Mouse (Mus musculus) heart, embryonic 13.5 days (tissue): Measurements from ENCODE around the gene Tle2. TPM values are rescaled to one million over a fixed set of nuclear protein-coding genes. Genes with fewer than 3 reads are reported as not detected.
A peak's percentile ranks its signal among the peaks of the same experiment; 100 is the strongest.

Experiments
- ATAC-seq: fragments of 200-750 bp; cut with Nextera tagmentation; 2 replicates; pipeline ENCODE4 v1.8.0; 2017; ENCODE audit warnings: moderate TSS enrichment; ENCODE audit not compliant: insufficient number of reproducible peaks, low FRiP score, low TSS enrichment; ENCODE audit errors: extremely low read depth
- H3K27ac ChIP-seq: fragments of 300-500 bp; sonication (generic); replicated peaks from 2 replicates; pipeline ENCODE4 v1.5.1; 2015; ENCODE audit warnings: moderate library complexity, mild to moderate bottlenecking, inconsistent platforms
- H3K27me3 ChIP-seq: fragments of 300-500 bp; sonication (generic); replicated peaks from 2 replicates; pipeline ENCODE4 v1.6.1; 2015; ENCODE audit warnings: mild to moderate bottlenecking, inconsistent platforms
- H3K36me3 ChIP-seq: fragments of 300-500 bp; sonication (generic); 2 replicates; pipeline ENCODE4 v1.6.1; 2015; ENCODE audit warnings: mild to moderate bottlenecking, inconsistent platforms
- H3K4me1 ChIP-seq: fragments of 300-500 bp; sonication (generic); 2 replicates; pipeline ENCODE4 v1.6.1; 2015; ENCODE audit warnings: inconsistent platforms
- H3K4me2 ChIP-seq: fragments of 300-500 bp; sonication (generic); 2 replicates; pipeline ENCODE4 v1.6.1; 2015; ENCODE audit warnings: inconsistent platforms, mild to moderate bottlenecking, moderate library complexity
- H3K4me3 ChIP-seq: fragments of 300-500 bp; sonication (generic); 2 replicates; pipeline ENCODE4 v1.5.1; 2015; ENCODE audit warnings: moderate library complexity, mild to moderate bottlenecking, inconsistent platforms
- H3K9ac ChIP-seq: fragments of 300-500 bp; sonication (generic); 2 replicates; pipeline ENCODE4 v1.6.1; 2015; ENCODE audit warnings: inconsistent platforms, mild to moderate bottlenecking, moderate library complexity
- H3K9me3 ChIP-seq: fragments of 300-500 bp; sonication (generic); 2 replicates; pipeline ENCODE4 v1.6.1; 2016; ENCODE audit warnings: inconsistent platforms
- WGBS: fragments of 180-500 bp; shearing (Covaris S2); methylation state at CpG from one replicate; pipeline ENCODE4 v1.1.7; 2015; ENCODE audit warnings: mixed read lengths; 5-methylcytosine and 5-hydroxymethylcytosine counted together
- polyA plus RNA-seq: library from polyadenylated mRNA; unstranded; fragments of >200 nt; fragmentation: Nextera tagmentation; extraction: Ambion mirVana; gene quantifications from 2 replicates; pipeline ENCODE4 v1.2.1, GENCODE M21; 2015

The Tle2 gene
- polyA plus RNA-seq, 1 experiment from 2014 or later: 23.4 TPM

GRCm38 (mm10) chr10:81580441-81581070 lies 6.2 kb downstream of the Tle2 start:
- no peak for ATAC-seq
- peaks cover 27% of the 10 kb centered on the region; the same call in 1 of the 2 replicates for H3K27me3 ChIP-seq
- H3K4me1 ChIP-seq: peaks cover 20% of the 10 kb centered on the region
- no peak overlapping the region for H3K27ac ChIP-seq
- 44% methylated on average over 25 of the region's 25 CpGs for WGBS
- H3K9ac ChIP-seq: peak overlapping the region; percentile 33
- no peak overlapping the region for H3K4me2 ChIP-seq
- H3K36me3 ChIP-seq: peaks cover 30% of the 10 kb centered on the region
- H3K4me3 ChIP-seq: no peak overlapping the region
- H3K9me3 ChIP-seq: no peaks in the 10 kb centered on the region

- Histone ChIP-seq H3K4me3 (no peak overlapping the region), H3K27me3 (peaks cover 38% of the 10 kb centered on the region), H3K36me3 (peaks cover 58% of the 10 kb centered on the region), H3K27ac (no peak overlapping the region), H3K4me1 (peaks cover 9% of the 10 kb centered on the region), H3K4me2 (no peak overlapping the region), H3K9ac (no peak overlapping the region), H3K9me3 (no peaks in the 10 kb centered on the region)
- 50% methylated on average over 6 of the region's 6 CpGs for WGBS
- ATAC-seq: no peak
Measured at GRCm38 (mm10) chr10:81583347-81583746, 9.0 kb downstream of the Tle2 start.

GRCm38 (mm10) chr10:81588739-81589138 lies 14.4 kb downstream of the Tle2 start:
- 68% methylated on average over 7 of the region's 7 CpGs for WGBS
- Histone ChIP-seq H3K4me2 (no peak overlapping the region), H3K9ac (no peak overlapping the region), H3K9me3 (no peaks in the 10 kb centered on the region), H3K27me3 (peaks cover 43% of the 10 kb centered on the region), H3K36me3 (peaks cover 76% of the 10 kb centered on the region), H3K27ac (no peak overlapping the region), H3K4me1 (no peaks in the 10 kb centered on the region), H3K4me3 (no peak overlapping the region)
- no peak for ATAC-seq

GRCm38 (mm10) chr10:81591846-81592245 lies 17.5 kb downstream of the Tle2 start:
- Histone ChIP-seq H3K27me3 (peaks cover 52% of the 10 kb centered on the region), H3K4me1 (peaks cover 17% of the 10 kb centered on the region), H3K4me2 (no peak overlapping the region), H3K36me3 (peaks cover 45% of the 10 kb centered on the region), H3K9ac (no peak overlapping the region), H3K27ac (no peak overlapping the region), H3K4me3 (no peak overlapping the region), H3K9me3 (no peaks in the 10 kb centered on the region)
- WGBS: 47% methylated on average over 9 of the region's 9 CpGs
- no peak for ATAC-seq

- Histone ChIP-seq H3K27ac (no peak overlapping the region), H3K4me3 (no peak overlapping the region), H3K9ac (no peak overlapping the region), H3K27me3 (peaks cover 44% of the 10 kb centered on the region), H3K9me3 (no peaks in the 10 kb centered on the region), H3K4me2 (no peak overlapping the region), H3K4me1 (peaks cover 25% of the 10 kb centered on the region), H3K36me3 (peaks cover 37% of the 10 kb centered on the region)
- 74% methylated on average over 7 of the region's 7 CpGs for WGBS
- no peak for ATAC-seq
Measured at GRCm38 (mm10) chr10:81592631-81593030, 18.3 kb downstream of the Tle2 start.

- H3K36me3 ChIP-seq: peaks cover 31% of the 10 kb centered on the region
- no peak overlapping the region for H3K4me2 ChIP-seq
- H3K9ac ChIP-seq: no peak overlapping the region
- ATAC-seq: no peak
- H3K27ac ChIP-seq: no peak overlapping the region
- 54% methylated on average over 4 of the region's 4 CpGs for WGBS
- peaks cover 31% of the 10 kb centered on the region for H3K4me1 ChIP-seq
- no peaks in the 10 kb centered on the region for H3K9me3 ChIP-seq
- H3K4me3 ChIP-seq: no peak overlapping the region
- H3K27me3 ChIP-seq: peaks cover 42% of the 10 kb centered on the region
Measured at GRCm38 (mm10) chr10:81593223-81593622, 18.9 kb downstream of the Tle2 start.

- peaks cover 34% of the 10 kb centered on the region for H3K4me1 ChIP-seq
- H3K36me3 ChIP-seq: peaks cover 24% of the 10 kb centered on the region
- 69% methylated on average over 18 of the region's 18 CpGs for WGBS
- no peak overlapping the region for H3K4me2 ChIP-seq
- H3K9me3 ChIP-seq: no peaks in the 10 kb centered on the region
- H3K9ac ChIP-seq: no peak overlapping the region
- peaks cover 39% of the 10 kb centered on the region for H3K27me3 ChIP-seq
- no peak overlapping the region for H3K4me3 ChIP-seq
- ATAC-seq: no peak
- H3K27ac ChIP-seq: no peak overlapping the region
Measured at GRCm38 (mm10) chr10:81593935-81594334, 19.6 kb downstream of the Tle2 start.

- WGBS: 38% methylated on average over 5 of the region's 5 CpGs
- no peak overlapping the region for H3K27ac ChIP-seq
- no peak overlapping the region for H3K4me3 ChIP-seq
- H3K27me3 ChIP-seq: peaks cover 39% of the 10 kb centered on the region
- peak overlapping the region; percentile 69; the same call in 1 of the 2 replicates for H3K4me2 ChIP-seq
- ATAC-seq: no peak
- H3K9ac ChIP-seq: peak overlapping the region; percentile 76
- H3K9me3 ChIP-seq: no peaks in the 10 kb centered on the region
- H3K4me1 ChIP-seq: peaks cover 46% of the 10 kb centered on the region
- peaks cover 7% of the 10 kb centered on the region; the same call in 1 of the 2 replicates for H3K36me3 ChIP-seq
Measured at GRCm38 (mm10) chr10:81595599-81595998, 21.2 kb downstream of the Tle2 start.

GRCm38 (mm10) chr10:81596611-81597010 lies 22.2 kb downstream of the Tle2 start:
- peaks cover 39% of the 10 kb centered on the region for H3K27me3 ChIP-seq
- H3K4me2 ChIP-seq: peak overlapping the region; percentile 69
- H3K9me3 ChIP-seq: no peaks in the 10 kb centered on the region
- WGBS: 6% methylated on average over 10 of the region's 10 CpGs
- H3K4me1 ChIP-seq: peaks cover 55% of the 10 kb centered on the region
- H3K27ac ChIP-seq: peak overlapping the region; percentile 85
- peak overlapping the region; percentile 76 for H3K9ac ChIP-seq
- ATAC-seq: no peak
- no peaks in the 10 kb centered on the region for H3K36me3 ChIP-seq
- peak overlapping the region; percentile 45 for H3K4me3 ChIP-seq

GRCm38 (mm10) chr10:81597137-81597950 lies 23.0 kb downstream of the Tle2 start:
- Histone ChIP-seq H3K4me1 (peaks cover 62% of the 10 kb centered on the region), H3K4me2 (peak overlapping the region; percentile 69), H3K27me3 (peaks cover 34% of the 10 kb centered on the region), H3K36me3 (no peaks in the 10 kb centered on the region), H3K4me3 (peak overlapping the region; percentile 45), H3K27ac (peak overlapping the region; percentile 85), H3K9me3 (no peaks in the 10 kb centered on the region), H3K9ac (peak overlapping the region; percentile 76)
- WGBS: 7% methylated on average over 12 of the region's 12 CpGs
- 0 out of 2 replicates have a peak, but pooled peaks have one; percentile 2 for ATAC-seq

GRCm38 (mm10) chr10:81598342-81598741 lies 24.0 kb downstream of the Tle2 start:
- H3K27ac ChIP-seq: peak overlapping the region; percentile 85; the same call in 1 of the 2 replicates
- WGBS: 32% methylated on average over 3 of the region's 3 CpGs
- ATAC-seq: no peak

More at GRCm38 (mm10) chr10:81598342-81598741, 24.0 kb downstream of the Tle2 start:
- Histone ChIP-seq H3K36me3 (no peaks in the 10 kb centered on the region), H3K4me3 (no peak overlapping the region), H3K4me1 (peaks cover 69% of the 10 kb centered on the region), H3K4me2 (no peak overlapping the region), H3K9ac (peak overlapping the region; percentile 76), H3K9me3 (no peaks in the 10 kb centered on the region), H3K27me3 (peaks cover 25% of the 10 kb centered on the region)
